Mouse (Mus musculus): ENCODE measurements around the gene Jmjd6.
"Not testable (repeated sequence)": the region's sequence is repeated elsewhere in the genome, so short reads cannot be mapped to it uniquely, and the experiment has no call there.

Gene Jmjd6

DNA sequence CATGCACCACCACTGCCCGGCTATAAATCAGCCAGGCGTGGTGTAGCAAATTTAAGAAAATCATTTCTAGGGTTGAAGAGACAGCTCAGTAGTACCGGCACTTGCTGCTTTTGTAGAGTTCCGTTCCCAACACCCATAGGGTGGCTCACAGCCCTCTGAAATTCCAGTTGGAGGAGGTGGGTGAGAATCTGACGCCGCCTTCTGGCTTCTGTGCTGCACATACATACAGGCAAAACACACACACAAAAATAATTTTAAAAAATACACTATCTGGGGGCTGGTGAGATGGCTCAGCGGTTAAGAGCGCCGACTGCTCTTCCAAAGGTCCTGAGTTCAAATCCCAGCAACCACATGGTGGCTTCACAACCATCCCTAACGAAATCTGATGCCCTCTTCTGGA, 19.4 kb downstream of the Jmjd6 start:
- DNase-seq (ENCODE audit: low spot score), result not testable (repeated sequence)

DNA sequence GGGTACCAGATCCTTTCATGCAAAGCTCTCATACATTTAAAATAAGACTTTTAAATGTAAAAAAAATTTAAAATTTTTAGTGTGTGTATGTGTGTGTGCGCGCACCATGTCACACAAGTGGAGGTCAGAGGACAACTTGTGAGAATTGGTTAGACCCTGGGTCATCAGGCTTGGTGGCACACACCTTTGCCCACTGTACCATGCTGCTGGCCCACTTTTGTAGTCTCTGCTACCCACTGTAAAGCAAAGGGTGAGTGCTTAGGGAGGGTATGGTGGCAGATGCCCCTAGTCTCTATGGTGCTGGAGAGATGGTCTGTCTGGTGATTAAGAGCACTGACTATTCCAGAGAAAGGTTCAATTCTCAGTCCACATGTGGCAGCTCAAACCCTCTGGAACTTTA, 20.0 kb downstream of the Jmjd6 start:
- DNase-seq (ENCODE audit: low spot score), result no peak

DNA sequence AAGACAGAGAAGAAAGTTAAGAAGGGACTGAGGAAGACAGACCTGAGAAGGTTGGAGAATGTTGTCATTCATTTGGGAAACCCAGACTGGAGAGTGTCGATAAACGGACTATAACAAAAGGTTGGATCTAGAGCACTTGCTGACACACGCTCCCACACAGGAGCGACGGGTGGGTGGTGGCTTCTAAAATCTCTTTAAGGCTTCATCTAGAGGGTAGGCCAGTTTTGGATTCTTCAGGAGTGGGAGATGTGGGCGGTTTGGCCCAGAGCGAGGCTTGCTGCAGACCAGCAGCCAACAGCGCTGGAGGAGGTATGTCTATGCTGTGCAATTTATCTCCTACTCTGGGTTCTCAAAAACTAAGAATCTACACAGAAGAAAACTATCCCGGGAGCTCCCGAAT, 20.6 kb downstream of the Jmjd6 start:
- no peak for DNase-seq (ENCODE audit: low spot score)

DNA sequence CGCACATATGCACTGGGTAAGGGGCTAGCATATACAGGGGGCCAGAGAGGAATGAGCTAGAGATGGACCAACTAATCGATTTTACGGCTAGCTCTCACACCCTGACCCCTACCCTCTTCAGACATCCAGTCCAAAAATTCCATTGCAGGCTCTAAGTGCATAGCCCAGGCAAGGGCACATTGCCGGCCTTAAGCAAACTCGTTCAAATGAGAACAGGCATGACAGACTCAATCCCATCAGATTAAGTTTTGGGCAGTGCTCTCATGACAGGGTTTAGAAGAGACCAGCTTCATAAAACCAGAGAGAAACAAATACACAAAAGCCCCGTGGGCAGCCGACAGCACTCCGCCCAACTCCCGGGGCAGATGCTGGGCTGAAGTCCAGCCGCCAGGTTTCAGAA, 21.0 kb downstream of the Jmjd6 start:
- no peak for DNase-seq (ENCODE audit: low spot score)

DNA sequence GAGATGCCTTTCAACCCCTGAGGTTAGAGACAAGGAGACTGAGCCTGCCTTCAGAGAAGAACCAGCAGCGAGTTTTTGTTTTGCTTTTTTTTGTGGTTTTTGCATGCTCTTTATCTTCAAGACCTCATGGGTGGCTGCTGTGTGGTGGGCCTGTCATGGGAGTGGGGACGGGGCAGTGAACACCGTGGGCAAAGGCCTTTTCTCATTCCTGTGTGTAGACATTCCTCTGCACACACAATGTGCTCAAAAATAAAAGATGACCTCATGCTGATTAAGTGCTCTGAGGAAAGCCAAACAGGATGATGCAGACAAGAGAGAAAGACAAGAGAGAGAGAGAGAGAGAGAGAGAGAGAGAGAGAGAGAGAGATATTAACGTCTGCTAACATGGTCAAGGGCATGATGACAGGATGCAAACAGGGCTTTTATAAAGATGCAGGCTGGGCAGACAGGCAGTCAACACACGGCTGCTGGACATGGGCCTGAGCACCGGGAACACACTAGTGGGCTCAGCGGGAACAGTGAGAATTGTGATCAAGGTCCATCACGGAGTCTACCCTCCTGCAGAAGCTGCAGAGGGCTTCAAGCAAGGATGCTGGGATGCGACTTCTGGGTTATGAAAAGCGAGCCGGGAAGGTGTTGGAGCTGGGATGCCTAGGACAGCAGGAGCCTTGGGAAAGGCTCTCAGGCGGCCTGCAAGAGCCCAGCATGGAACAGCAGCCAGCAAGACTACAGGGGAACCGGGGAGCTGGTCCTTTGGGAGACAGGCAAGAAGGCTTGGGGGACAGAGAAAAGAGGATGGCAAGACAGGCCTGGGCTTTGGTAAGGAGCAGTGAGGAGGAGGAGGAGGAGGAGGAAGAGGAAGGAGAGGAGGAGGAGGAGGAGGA, 21.9 kb downstream of the Jmjd6 start:
- DNase-seq (ENCODE audit: low spot score), result no peak

DNA sequence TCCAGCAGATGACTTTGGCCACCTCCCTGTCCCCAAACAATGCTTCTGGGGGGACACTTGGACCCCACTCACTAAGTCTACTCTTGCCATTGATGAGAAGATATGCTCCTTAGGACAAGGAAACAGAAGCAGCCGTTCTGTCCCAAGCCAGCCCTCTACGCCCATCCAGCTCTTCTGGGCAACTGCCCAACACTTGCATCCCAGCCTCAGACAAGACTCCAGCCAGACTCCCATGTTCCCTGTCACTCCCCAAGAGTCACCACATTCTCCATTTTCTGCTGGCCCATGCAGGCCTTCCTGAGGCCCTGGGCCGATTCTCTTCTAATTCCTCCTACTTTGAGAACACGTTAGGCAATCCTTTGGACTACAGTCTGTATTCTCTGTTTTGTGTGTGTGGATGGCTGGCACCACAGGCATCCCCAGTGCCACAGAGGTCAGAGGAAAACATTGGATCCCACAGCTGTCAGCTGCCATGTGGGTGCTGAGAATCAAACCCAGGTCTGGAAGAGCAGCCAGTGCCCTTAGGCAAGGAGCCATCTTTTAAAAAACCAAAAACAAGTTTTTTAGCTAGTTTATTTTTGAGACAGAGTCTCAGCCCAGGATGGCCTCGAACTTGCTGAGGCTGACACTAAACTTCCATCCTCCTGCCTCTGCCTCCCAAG, 23.2 kb downstream of the Jmjd6 start:
- no peak for DNase-seq (ENCODE audit: low spot score)

DNA sequence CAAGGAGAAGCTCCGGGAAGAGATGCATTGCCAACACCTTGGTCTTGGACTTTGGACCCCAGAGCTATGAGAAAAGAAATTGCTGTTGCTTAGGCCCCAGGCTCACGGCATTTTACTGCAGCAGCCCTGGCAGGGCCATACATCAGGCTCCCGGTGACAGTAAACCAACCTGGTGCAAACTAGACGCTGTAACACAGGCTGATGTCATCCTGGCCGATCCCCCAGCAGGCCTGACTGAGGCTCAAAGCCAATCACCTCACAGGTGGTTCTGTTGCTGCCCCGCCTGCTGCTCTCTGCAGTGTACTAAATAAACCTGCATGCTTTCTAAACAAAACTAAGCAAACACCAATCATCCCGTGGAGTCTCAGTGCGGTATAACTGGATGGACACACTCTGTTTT, 24.5 kb downstream of the Jmjd6 start:
- DNase-seq (ENCODE audit: low spot score), result no peak

DNA sequence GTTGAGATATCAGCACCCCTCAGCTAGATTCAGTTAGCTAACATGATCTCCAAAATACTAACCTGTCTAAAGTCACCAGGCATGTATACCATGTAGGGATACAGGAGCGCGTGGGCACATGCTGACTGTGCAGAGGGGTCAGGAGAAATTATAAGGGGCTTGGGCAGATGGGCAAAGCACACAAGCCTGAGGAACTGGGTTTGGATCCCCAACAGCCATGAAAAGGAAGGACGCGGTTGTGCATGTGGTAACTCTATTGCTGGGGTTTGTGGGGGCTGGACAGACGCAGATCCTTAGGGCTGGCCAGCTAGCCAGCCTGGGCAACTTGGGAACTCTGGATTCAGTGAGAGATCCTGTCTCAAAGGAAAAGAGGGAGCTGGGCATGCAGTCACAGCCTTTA, 25.7 kb downstream of the Jmjd6 start:
- DNase-seq (ENCODE audit: low spot score), result no peak

DNA sequence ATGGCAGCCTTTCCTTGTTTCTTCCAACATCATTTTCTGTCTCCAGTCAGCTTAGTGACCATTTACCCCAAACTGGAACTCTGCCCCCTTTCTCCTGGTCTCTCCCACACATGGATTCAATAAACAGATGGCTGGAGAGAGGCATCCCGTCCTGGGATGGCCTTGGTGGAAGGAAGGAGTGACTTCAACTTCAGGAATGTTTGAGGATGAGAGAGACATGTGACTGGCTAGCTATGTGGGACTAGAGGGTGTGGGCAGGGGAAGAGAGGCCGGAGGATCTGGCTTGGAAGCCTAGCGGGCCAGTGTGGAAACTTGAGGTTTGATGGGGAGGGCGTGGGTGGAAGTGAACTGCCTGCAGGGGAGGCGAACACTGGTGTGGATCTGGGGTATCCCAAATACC, 26.5 kb downstream of the Jmjd6 start:
- no peak for DNase-seq (ENCODE audit: low spot score)

DNA sequence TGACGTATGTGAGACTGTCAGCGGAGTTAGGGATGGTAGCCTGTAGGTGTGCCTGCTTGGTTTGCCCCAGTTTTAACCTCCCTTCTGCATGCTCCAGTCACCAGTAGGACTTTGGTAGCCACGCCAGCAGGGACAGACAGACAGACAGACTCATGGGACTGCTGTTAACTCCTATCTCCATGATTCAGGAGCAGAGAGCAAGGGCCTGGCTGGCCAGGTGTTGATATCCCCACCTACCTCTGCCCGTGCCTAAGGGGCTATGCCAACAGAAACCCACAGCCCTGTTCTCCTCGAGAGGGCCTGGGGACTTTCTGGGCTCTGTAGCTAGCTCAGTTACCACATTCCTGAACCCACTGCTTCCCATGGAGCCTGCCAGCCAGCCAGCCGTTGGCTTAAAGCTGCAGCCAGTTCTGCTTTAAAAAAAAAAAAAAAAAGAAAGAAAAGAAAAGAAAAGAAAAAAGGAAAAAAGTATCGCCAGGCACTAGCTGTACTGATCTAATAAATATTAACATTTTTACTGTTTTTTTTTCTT, 28.3 kb downstream of the Jmjd6 start:
- DNase-seq (ENCODE audit: low spot score), result no peak

DNA sequence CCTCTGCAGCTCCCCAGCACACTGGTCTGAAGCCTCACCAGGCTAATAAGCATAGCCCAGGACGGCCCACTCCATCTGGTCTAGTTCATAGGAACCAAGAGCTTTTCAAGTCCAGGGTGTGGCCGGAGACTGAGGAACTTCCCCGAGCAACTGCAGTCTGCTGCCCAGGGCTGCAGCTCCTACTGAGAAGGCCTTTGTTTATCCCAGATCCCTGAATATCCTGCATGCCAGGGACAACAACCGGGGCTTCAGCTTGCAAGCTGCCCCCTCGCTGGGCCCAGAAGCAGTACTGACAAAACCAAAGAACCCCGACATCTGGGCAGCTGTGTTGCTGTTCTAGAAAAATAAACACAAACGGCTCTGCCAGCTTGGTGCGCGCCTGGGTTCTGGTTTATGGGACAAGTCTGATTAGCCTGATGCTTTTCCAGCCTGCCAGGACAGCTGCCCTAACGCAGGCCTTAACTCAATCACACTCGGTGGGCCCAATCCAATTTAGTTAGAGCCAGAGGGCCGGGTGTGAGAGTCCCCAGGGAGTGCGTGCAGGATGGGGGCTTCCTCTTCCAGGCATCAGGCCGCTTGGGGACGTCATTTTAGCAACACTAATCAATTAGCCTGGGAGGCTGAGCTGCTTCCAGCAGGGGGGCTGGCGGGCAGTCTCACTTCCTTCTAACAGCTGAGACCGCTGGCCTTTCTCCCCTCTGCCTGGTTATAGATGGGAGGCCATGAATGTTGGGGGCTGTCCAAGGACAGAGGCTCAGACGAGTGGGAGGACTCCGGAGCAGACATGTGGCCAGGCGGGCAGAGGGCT, 29.0 kb downstream of the Jmjd6 start:
- peak; percentile 69 for DNase-seq (ENCODE audit: low spot score)

DNA sequence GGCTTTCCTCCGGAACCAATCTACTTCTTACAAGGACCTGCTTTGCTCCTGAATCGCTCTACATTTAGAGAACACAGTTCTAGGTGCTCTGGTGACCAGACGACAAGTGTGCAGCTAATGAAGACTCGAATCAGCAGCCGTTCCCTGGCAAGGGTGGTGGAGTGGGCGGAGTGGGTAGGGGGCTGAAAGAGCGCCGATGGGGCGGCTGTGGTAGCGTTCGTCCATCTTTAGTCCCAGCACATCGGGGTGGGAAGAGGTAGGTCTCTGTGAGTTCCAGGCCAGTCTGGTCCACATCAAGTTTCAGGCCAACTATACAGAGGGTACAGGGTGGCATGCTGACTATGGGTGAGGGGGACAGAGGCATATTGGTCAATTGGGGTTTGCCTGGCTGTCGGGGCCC, 29.6 kb downstream of the Jmjd6 start:
- no peak for DNase-seq (ENCODE audit: low spot score)

DNA sequence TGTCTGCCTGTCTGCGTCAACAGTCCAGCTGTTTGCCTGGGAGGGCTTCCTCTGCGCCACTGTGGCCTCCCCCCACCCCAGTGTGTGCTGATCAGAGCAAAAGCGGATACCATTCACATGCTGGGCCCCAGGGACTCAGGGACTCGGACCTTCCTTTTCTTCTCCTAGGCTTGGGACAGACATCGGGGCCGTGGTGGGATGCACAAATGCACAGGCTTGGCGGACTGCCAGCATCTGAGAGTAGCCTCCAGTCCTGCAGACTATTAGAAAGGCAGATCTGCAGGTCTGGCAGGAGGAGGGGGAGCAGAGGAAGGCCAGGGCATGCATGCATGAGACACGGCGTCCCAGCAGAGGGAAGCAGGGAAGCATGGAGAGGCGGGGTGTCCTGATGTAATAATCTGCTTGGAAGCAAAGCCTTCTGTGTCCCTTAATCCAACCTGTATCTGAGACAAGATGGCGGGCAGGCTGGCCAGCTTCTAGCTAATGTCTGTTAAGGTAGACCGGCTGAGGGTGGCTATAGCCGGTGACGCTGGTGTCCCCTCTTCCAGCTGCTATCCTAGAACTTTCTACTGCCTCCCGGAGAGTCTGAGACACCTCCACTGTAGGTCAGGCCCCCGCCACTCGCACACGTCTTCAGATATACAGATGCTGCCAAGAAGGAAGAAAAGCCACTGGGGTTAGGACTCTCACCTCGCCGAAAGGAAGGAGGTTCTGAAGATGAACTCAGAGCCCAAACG, 30.3 kb downstream of the Jmjd6 start:
- DNase-seq (ENCODE audit: low spot score), result no peak

DNA sequence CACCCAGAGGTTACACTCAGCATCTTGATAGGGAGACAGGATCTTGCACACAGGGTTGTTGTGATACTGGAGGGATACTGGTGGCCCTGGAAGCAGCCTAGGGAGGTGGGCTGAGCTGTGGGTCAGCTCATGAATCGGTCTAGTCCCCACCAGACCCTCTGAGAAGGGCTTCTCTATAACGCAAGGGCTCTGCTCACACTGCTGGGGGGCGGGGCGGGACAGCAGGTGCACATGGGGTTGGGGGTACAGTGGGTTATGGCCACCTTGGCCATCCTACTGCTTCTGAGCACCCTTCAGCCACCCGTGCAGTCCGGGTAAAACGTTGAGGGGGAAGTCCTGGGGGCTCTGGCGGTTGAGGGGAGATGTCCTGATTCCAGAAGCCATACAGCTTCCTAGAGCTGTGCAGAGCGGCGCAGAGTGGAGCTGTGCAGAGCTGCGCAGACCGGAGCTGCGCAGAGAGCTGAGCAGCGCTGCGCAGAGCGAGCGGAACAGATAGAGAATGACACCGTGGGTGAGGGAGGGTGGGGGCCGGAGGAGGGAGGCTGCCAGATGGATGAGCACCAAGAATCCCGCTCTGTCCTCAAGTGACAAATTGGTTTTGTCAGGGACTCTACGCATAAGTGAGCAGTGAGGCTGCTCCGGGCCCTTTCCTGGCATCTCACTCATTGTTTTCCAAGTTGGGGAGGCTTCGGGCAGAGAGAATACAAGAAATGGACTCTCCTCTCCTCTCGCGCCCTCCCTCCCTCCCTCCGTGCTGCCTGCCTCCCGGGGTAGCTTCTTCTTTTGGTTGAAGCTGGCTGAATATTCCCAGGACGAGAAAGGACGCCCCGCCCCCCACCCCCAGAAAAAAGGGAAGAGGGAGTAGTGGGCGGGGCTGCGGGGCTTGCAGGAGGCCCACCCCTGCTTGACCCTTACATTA, 32.0 kb downstream of the Jmjd6 start:
- DNase-seq (ENCODE audit: low spot score), result peak; percentile 71

DNA sequence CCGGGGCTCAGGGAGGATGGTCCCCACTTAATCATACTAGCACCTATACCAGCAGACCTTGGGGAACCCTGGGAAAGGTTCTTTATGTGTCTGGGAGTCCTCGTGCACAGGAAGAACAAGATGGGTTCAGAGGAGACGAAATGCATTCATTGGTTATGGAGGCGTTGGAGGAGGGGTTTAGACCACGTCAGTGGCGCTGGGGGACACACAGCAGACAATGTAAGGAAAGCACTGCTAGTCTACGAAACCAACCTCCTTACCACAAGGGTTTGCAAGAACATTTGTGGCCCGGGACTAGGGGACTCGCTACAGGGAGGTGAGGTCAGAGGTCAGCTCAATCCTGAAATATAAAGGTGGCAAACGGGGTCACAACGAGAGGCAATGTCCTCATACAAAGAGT, 32.7 kb downstream of the Jmjd6 start:
- no peak for DNase-seq (ENCODE audit: low spot score)

DNA sequence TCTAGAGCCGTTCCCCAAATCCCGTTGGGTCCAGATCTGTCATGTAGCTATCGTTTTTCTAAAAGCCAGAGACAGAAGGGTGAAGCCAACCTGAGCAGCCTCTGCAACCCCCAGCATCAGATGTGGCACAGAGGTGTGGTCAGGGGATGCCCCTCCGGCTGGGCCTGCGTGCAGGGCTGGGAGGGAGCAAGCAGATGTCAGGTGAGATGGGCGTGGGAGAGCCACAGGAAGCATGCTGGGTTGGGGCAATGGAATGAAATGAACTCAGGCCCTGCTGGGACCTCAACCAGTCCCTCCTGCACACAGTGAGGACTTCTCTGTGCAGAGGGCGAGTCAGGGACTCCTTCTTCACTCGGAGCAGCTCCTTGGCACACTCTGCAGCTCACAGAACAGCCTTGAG, 33.7 kb downstream of the Jmjd6 start:
- DNase-seq (ENCODE audit: low spot score), result no peak

DNA sequence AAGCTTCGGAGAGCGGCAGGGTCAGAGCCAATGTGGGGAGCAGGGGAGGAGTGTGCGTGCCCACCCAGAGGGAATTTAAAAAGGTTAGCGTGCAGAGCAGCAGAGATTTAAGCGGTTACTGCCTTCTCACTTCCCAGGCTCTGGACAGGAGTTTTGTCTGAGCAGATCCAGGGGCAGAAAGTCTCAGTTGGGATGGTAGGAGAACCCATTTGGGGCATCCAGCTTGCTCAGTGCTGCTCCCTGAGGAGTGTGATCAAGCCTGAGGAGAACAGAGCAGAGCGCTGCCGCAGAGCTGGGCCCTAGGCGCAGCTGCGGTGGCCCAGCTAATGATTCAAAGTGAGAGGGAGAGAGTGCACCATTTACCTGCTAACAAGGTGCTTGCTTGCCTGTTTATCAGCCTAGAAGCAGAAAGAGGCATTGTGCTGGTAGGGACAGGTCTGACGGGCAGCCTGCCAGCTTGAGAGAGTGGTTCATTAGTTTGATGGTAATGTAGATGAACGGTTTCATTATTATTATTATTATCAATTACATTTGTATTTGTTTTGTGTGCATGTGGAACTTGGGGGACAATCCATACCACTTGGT, 34.3 kb downstream of the Jmjd6 start:
- DNase-seq (ENCODE audit: low spot score), result no peak

DNA sequence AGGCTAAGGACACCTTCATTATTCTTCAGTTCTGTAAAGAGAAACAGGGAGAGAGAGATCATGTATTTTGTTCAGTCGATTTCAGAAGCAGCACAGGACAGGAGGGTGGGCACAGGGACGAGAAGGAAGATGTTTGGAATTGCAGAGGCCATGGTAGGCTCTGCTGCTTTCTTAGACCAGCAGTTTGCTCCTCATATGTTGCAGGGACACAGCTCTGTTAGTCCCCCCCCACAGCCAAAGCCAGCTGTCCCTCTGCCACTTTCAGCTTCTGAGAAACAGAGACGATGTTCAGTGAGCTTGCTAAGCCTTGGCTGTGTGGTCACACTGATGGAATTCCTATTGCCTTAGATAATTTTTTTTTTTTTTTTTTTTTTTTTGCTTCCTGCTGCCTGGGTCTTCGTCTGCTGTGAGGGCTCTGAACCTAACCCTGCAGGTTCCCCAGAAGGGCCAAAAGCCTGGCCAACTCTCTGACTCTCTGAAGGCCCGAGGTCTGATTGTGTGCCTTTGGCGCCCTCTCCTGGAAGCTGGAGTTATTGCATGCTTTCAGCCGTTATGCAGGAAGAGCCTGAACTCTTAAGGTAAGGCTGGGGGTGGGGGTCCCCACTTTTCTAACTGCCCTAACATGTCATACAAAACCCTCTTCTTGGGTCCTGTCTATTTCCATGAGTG, 35.2 kb downstream of the Jmjd6 start:
- DNase-seq (ENCODE audit: low spot score), result peak; percentile 85

DNA sequence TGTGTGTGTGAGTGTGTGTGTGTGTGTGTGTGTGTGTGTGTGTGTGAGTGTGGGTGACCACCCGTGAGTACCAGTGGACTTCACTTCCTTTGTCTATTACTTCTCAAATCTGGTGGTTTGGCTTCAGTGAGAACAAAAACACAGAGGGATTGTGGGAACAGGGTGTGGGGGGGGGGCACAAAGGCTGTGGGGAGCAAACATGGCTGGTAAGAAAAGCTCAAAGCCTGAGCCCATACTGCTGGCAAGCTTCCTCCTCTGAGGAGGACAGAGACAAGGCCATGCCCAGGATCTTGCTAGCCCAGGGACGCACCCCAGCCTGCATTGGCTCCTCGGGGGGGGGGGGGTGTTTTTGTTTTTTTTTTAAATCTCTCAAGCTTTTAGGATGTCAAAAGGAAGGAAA, 35.7 kb downstream of the Jmjd6 start:
- no peak for DNase-seq (ENCODE audit: low spot score)

DNA sequence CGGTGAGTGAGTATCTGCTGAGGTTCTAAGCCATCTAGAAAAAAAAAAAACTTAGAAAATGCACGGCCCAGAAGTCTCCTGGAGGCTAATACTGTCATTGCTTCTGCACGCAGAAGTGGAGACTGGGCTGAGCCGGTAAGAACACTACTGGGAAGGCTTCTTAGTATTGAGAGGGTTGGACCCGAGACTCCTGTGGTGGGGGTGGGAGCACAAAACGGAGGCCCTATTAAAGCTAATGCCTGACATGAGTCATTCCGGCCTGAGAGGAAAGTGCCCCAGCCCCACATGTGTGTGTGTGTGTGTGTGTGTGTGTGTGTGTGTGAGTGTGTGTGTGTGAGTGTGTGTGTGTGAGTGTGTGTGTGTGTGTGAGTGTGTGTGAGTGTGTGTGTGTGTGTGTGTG, 36.1 kb downstream of the Jmjd6 start:
- DNase-seq (ENCODE audit: low spot score), result no peak

Measured in testis, postnatal 14 days (tissue).